Mouse (Mus musculus) liver, embryonic 11.5 days (tissue): ENCODE measurements around the gene Plch1. TPM values are rescaled to one million over a fixed set of nuclear protein-coding genes. Genes with fewer than 3 reads are reported as not detected.

ENCODE experiments used
- ATAC-seq: fragments of 200-750 bp; cut with Nextera tagmentation; replicated peaks from 2 replicates; pipeline ENCODE4 v1.8.0; 2017; ENCODE audit warnings: moderate number of reproducible peaks, mild to moderate bottlenecking, moderate TSS enrichment, moderate library complexity; ENCODE audit not compliant: low FRiP score
- DNase-seq: peaks from one replicate; pipeline ENCODE4 v3.0.0-alpha.2; 2017; ENCODE audit warnings: low spot score
- H3K27ac ChIP-seq: fragments of 300-500 bp; sonication (generic); 2 replicates; pipeline ENCODE4 v1.5.1; 2014; ENCODE audit warnings: mild to moderate bottlenecking, low read depth, low read length, control low read depth
- H3K27me3 ChIP-seq: fragments of 300-500 bp; sonication (generic); replicated peaks from 2 replicates; pipeline ENCODE4 v1.6.1; 2014; ENCODE audit warnings: low read length, mixed read lengths; ENCODE audit not compliant: control insufficient read depth, insufficient read depth
- H3K36me3 ChIP-seq: fragments of 300-500 bp; sonication (generic); 2 replicates; pipeline ENCODE4 v1.6.1; 2014; ENCODE audit warnings: mild to moderate bottlenecking, low read length, moderate library complexity, mixed read lengths; ENCODE audit not compliant: control insufficient read depth, insufficient read depth
- H3K4me1 ChIP-seq: fragments of 300-500 bp; sonication (generic); replicated peaks from 2 replicates; pipeline ENCODE4 v1.6.1; 2014; ENCODE audit warnings: low read length, mixed read lengths; ENCODE audit not compliant: control insufficient read depth, insufficient read depth
- H3K4me2 ChIP-seq: fragments of 300-500 bp; sonication (generic); 2 replicates; pipeline ENCODE4 v1.6.1; 2014; ENCODE audit warnings: mild to moderate bottlenecking, control low read depth, moderate library complexity
- H3K4me3 ChIP-seq: fragments of 300-500 bp; sonication (generic); 2 replicates; pipeline ENCODE4 v1.5.1; 2014; ENCODE audit warnings: low read depth, low read length, control low read depth
- H3K9ac ChIP-seq: fragments of 300-500 bp; sonication (generic); 2 replicates; pipeline ENCODE4 v1.6.1; 2014; ENCODE audit warnings: low read depth, low read length, control low read depth
- H3K9me3 ChIP-seq: fragments of 300-500 bp; sonication (generic); 2 replicates; pipeline ENCODE4 v1.6.1; 2016; ENCODE audit warnings: low read length, inconsistent platforms, mixed read lengths; ENCODE audit not compliant: control insufficient read depth
- WGBS: fragments of 180-500 bp; shearing (Covaris S2); extraction: QIAGEN DNeasy Blood & Tissue Kit; methylation state at CpG from one replicate; pipeline ENCODE4 v1.1.7; 2014; 5-methylcytosine and 5-hydroxymethylcytosine counted together
- polyA plus RNA-seq: library from polyadenylated mRNA; unstranded; fragments of >200 nt; fragmentation: Nextera tagmentation; extraction: Ambion mirVana; gene quantifications from 2 replicates; pipeline ENCODE4 v1.2.1, GENCODE M21; 2014

The Plch1 gene
- polyA plus RNA-seq, result 0.74 and 0.75 TPM in 2 replicates

DNA sequence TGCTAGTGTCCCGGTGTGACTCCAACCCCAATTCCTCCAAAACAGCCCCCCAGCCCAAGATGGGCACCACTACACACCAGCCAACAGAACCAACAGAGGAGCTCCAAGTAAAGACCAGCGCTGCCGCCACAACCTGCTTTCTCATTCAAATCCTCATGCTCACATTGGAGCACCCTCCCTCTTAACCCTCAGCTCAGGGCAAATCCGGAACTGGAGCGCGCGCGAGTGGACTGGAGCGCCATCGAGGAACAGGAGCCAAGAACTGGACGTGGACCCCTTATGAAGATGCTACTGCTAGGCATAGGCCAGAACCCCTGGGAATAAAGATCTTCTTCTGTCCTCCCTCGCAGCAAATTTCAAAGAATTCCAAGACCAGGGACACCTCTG is at the start of gene Plch1:
Gene Plch1, minus strand, starts transcription at position 164 of the 387 bp plus-strand sequence.
- Histone ChIP-seq H3K9ac (0 out of 2 replicates have a peak within 1 kb of the TSS, but pooled peaks have one; percentile 25), H3K27me3 (peaks cover 13% of the 10 kb centered on the region), H3K27ac (no peak within 1 kb of the TSS), H3K9me3 (no peaks in the 10 kb centered on the region), H3K36me3 (no peaks in the 10 kb centered on the region), H3K4me1 (no peaks in the 10 kb centered on the region; the same call in 1 of the 2 replicates), H3K4me3 (peak within 1 kb of the TSS; percentile 61), H3K4me2 (peak within 1 kb of the TSS; percentile 94)
- WGBS, result under 1% methylated on average over 12 of the region's 12 CpGs
- DNase-seq (peak; percentile 62), ATAC-seq (peak; percentile 60)

DNA sequence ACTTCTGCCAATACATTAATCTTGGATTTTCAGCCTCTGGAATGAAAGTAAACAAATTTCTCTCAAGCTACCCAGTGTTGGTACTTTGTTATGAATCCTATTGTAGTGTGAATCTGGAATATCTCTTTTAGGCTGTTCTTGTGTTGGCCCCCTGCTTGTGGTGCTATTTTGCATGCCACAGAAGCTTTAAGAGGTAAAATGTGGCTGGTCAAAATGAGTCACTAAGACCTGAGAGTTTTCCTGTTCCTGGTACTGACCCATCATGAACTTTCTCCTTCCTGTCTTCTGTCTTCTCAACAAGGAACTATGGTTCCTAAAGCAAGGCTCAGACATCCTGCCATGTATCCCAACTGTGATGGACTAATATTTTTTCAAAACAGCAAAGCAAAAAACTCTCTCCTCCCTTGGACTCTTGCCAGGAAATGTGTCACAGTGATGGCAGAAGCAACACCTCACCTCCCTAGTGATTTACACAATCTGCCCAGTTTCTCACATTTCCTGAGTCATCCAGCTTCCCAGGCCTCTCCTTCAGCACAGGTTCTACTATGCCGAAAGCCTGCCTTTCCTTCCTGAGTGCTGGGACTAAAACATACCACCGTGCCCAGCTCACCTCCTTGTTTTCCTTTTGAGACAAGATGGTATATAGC is 42.1 kb upstream of the Plch1 start:
- H3K27ac ChIP-seq, result no peak overlapping the region
- no peaks in the 10 kb centered on the region for H3K9me3 ChIP-seq
- no peak overlapping the region for H3K4me2 ChIP-seq
- WGBS, result 80% methylated on average over 2 of the region's 2 CpGs
- H3K4me3 ChIP-seq, result no peak overlapping the region
- no peak overlapping the region for H3K9ac ChIP-seq
- DNase-seq (no peak), ATAC-seq (no peak)
- no peaks in the 10 kb centered on the region for H3K4me1 ChIP-seq
- H3K36me3 ChIP-seq, result no peaks in the 10 kb centered on the region; the same call in 1 of the 2 replicates
- H3K27me3 ChIP-seq, result no peaks in the 10 kb centered on the region

GRCm38 (mm10) chr3:63938928-63939327 is 39.7 kb upstream of the Plch1 start:
- WGBS, result 89% methylated on average over 2 of the region's 2 CpGs
- Histone ChIP-seq H3K9ac (no peak overlapping the region), H3K27ac (no peak overlapping the region), H3K4me3 (no peak overlapping the region), H3K4me1 (no peaks in the 10 kb centered on the region), H3K9me3 (no peaks in the 10 kb centered on the region), H3K4me2 (no peak overlapping the region), H3K27me3 (no peaks in the 10 kb centered on the region), H3K36me3 (no peaks in the 10 kb centered on the region)
- ATAC-seq (no peak), DNase-seq (no peak)

DNA sequence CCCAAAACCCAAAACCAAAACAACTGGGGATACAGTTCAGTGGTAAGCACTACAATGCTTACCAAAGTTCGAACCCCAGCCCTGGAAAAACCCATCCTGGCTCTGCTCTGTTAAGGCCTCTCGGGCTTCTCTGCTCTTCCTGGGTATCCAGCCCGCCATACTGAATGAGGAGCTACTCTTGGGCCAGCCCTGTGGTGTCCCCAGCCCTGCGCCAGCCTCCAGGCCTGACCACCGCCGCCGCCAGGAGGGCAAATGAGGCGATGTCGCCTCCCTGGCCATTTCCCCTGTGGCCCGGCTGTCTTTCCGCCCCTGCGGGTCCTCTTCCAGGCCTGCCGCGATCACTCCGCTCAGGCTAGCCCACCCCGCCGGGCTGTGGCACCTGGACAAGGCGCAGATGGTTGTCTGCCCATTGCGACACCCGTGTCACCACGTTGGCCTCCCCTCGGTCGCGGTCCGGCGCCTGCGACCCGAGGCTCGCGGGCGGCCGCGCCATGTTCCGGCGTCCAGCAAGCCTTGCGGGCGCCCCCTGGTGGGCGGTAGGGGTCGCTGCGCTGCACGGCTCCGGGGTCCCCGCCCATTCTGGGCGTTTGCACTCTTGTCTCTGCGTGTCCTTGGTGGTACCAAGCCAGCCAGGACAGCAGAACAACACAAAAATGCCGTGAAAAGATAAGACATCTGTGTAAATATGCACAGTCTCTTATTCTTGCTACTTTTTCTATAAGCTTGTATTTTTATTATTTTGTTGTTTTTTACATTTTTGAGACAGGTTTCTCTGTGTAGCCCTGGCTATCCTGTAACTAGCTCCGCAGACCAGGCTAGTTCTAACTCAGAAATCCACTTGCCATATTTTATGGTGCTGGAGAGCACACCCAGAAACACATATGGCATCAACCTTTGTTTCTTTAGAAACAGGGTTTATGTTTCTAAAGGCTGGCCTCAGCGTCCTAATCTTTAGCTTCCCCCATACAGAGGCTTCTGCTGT is 29.9 kb upstream of the Plch1 start, which contains the start of gene E130311K13Rik:
Gene E130311K13Rik, minus strand, starts transcription at position 595 of the 982 bp plus-strand sequence.
- H3K4me1 ChIP-seq, result no peaks in the 10 kb centered on the region
- H3K4me2 ChIP-seq, result peak within 1 kb of the TSS; percentile 76
- peak; percentile 93 for ATAC-seq
- no peaks in the 10 kb centered on the region for H3K9me3 ChIP-seq
- peak within 1 kb of the TSS; percentile 76 for H3K9ac ChIP-seq
- H3K27ac ChIP-seq, result peak within 1 kb of the TSS; percentile 26; the same call in 1 of the 2 replicates
- no peaks in the 10 kb centered on the region for H3K36me3 ChIP-seq
- H3K4me3 ChIP-seq, result peak within 1 kb of the TSS; percentile 66
- DNase-seq, result peak; percentile 86
- WGBS, result 7% methylated on average over 40 of the region's 48 CpGs
- H3K27me3 ChIP-seq, result no peaks in the 10 kb centered on the region

GRCm38 (mm10) chr3:63919634-63920033 is 20.4 kb upstream of the Plch1 start:
- no peak overlapping the region for H3K4me3 ChIP-seq
- DNase-seq (no peak), ATAC-seq (no peak)
- no peaks in the 10 kb centered on the region for H3K27me3 ChIP-seq
- H3K9me3 ChIP-seq, result no peaks in the 10 kb centered on the region
- no peaks in the 10 kb centered on the region for H3K4me1 ChIP-seq
- no peak overlapping the region for H3K4me2 ChIP-seq
- 59% methylated on average over 3 of the region's 3 CpGs for WGBS
- no peak overlapping the region for H3K27ac ChIP-seq
- no peaks in the 10 kb centered on the region for H3K36me3 ChIP-seq
- H3K9ac ChIP-seq, result no peak overlapping the region

DNA sequence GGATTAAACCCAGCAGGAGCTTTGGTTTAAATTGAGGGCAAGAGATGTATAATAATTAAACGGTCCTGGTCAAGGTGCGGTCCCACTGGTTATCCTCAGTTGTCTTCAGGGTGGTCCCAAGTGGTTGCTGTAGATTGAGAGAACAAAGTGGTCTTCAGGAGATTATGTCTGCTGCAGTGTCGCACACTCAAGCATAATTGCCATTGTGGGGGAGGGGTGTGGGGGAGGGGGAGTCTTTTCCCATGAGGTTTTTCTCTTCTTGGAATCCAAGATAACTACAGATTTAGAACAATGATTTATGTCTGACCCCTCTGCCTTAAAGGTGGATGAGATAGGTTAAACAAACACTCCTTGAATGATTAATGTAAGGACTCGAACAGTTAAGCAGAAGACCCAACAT is 11.0 kb upstream of the Plch1 start:
- H3K4me3 ChIP-seq, result no peak overlapping the region
- no peak for ATAC-seq
- DNase-seq, result no peak
- no peaks in the 10 kb centered on the region for H3K36me3 ChIP-seq
- no peaks in the 10 kb centered on the region for H3K9me3 ChIP-seq
- WGBS, result 70% methylated on average over 4 of the region's 4 CpGs
- no peaks in the 10 kb centered on the region for H3K4me1 ChIP-seq
- H3K4me2 ChIP-seq, result no peak overlapping the region
- H3K27ac ChIP-seq, result no peak overlapping the region
- no peak overlapping the region for H3K9ac ChIP-seq
- no peaks in the 10 kb centered on the region for H3K27me3 ChIP-seq

DNA sequence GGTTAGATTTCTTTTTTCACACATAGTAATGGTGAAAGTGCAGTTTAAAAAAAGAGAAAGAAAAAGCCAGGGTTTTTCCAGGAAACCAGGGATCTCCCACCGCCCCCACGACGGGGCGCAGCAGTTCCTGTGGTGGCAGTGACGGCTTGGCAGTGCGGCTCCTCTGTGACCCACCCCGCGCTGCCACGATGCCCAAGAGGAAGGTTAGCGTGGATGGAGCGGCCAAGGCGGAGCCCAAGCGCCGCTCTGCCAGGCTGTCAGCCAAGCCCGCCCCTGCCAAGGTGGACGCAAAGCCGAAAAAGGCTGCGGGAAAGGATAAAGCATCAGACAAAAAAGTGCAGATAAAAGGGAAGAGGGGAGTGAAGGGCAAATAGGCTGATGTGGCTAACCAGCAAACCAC is 6.0 kb upstream of the Plch1 start:
- no peak overlapping the region for H3K27ac ChIP-seq
- H3K36me3 ChIP-seq, result no peaks in the 10 kb centered on the region
- ATAC-seq, result no peak
- DNase-seq, result no peak
- H3K4me1 ChIP-seq, result no peaks in the 10 kb centered on the region
- peak overlapping the region; percentile 22 for H3K4me3 ChIP-seq
- peak overlapping the region; percentile 57 for H3K4me2 ChIP-seq
- H3K9ac ChIP-seq, result no peak overlapping the region
- H3K27me3 ChIP-seq, result no peaks in the 10 kb centered on the region; the same call in 1 of the 2 replicates
- no peaks in the 10 kb centered on the region for H3K9me3 ChIP-seq
- 5% methylated on average over 18 of the region's 18 CpGs for WGBS

- Histone ChIP-seq H3K4me3 (no peak overlapping the region), H3K9me3 (no peaks in the 10 kb centered on the region), H3K36me3 (no peaks in the 10 kb centered on the region), H3K4me2 (no peak overlapping the region), H3K27ac (no peak overlapping the region), H3K9ac (no peak overlapping the region), H3K4me1 (no peaks in the 10 kb centered on the region; the same call in 1 of the 2 replicates), H3K27me3 (peaks cover 8% of the 10 kb centered on the region)
- WGBS, result 87% methylated on average over 2 of the region's 2 CpGs
- ATAC-seq (no peak), DNase-seq (no peak)
These were observed 4.9 kb upstream of the Plch1 start for GRCm38 (mm10) chr3:63904157-63904556.
